Mouse (Mus musculus) heart, adult 2 months (tissue): ENCODE measurements around the gene Trpc4ap.

Experiments
- CTCF ChIP-seq: fragments of 200-600 bp; IDR thresholded peaks from 2 replicates; pipeline ENCODE4 v1.8.1; 2022; ENCODE audit warnings: antibody characterized with exemption, mild to moderate bottlenecking, moderate library complexity
- EP300 ChIP-seq: fragments of 200-500 bp; IDR thresholded peaks from 2 replicates; pipeline ENCODE4 v1.6.1; 2011; ENCODE audit warnings: low read depth, low read length, control low read depth; ENCODE audit not compliant: insufficient read depth
- POLR2A ChIP-seq: fragments of 200-500 bp; IDR thresholded peaks from 2 replicates; pipeline ENCODE4 v1.6.1; 2011; ENCODE audit warnings: mild to moderate bottlenecking, low read depth, low read length, control low read depth; ENCODE audit not compliant: insufficient read depth

DNA sequence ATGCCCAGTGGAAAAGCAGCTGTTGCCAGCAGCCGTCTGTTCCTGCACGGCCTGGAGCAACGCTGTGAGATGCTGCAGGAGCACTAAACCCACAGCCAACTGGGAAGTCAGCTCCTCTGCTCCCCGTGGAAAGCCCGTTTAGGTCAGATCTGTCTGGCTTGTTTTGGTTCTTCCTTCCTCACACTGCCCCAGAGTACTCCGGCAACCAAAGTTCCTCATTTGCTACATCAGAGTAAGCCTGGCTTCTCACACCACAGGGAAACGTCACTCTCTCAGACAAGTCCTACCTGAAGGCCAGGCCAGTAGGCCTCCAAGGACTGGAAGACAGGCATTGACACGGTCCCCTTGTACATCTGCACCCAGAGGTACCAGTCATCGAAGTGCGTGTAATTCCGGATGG, 18.4 kb upstream of the Trpc4ap start:
- TF ChIP-seq CTCF, result no peak
- no peak for TF ChIP-seq POLR2A
- TF ChIP-seq EP300, result no peak
